Mouse (Mus musculus) E14TG2a.4 (cell line): ENCODE measurements at regions not wholly inside any gene's neighbourhood (a gene's known extent, or its start where the extent isn't known, plus 50 kb on each side); places are given as distances from the start of the nearest gene placed in this dataset.

Experiments used
- CTCF ChIP-seq: conservative IDR thresholded peaks from 2 replicates; pipeline ENCODE4 v1.5.1; 2014; ENCODE audit warnings: low read length
- NANOG ChIP-seq: IDR thresholded peaks from 2 replicates; pipeline ENCODE4 v1.6.1; 2014; ENCODE audit warnings: borderline replicate concordance, low read length, mixed read lengths

- TF ChIP-seq CTCF (no peak), NANOG (no peak)
These were observed 94.9 kb upstream of the Thpo start for GRCm38 (mm10) chr16:20828996-20829731.
